Mouse (Mus musculus): ENCODE results near the gene Olfr610.
"Not testable (repeated sequence)": the region's sequence is repeated elsewhere in the genome, so short reads cannot be mapped to it uniquely, and the experiment has no call there.

Olfr610 gene

DNA sequence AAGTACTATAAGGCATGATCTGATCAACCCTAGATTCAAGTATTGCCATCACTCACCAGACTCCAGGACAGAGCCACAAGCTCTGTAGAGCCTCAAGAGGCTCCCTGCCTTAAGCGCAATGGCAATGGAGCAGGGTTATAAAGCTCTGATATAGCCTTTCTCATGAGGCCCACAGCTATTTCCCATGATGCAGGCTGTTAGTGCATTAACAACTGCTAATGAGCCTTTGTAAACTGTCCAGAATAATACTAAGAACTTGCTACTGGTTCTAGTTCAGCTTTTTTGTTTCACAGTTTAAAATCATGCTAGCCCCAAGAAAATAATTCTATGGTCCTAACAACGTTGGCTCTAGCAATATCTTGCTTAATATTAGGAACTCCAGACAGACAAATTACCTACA lies at the start of gene Olfr610:
Gene Olfr610 (minus strand): TSS at position 101 of the 400 bp plus-strand sequence.
- DNase-seq (ENCODE audit: low read depth, low spot score): no peak

DNA sequence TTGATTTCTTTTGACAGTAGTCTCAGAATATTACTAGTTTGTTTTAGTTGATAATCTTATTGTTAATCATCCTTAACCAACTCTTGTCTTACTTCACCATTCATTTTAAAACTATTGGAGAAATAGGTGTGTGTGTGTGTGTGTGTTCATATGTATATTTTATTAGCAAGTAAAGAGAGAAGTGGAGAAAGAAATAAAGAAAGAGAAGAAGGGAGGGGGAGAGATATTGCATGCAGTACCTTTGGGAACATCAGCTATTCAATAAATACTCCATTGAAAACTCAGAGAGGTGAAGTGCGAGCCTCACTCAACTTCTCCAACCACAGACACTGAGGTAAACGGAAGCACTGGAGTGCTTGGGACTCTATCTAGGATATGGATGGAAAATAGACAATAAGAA lies 43.9 kb upstream of the Olfr610 start, which contains the start of gene Olfr615:
Gene Olfr615 (plus strand): TSS at position 301 of the 400 bp plus-strand sequence.
- DNase-seq (ENCODE audit: low read depth, low spot score): no peak

DNA sequence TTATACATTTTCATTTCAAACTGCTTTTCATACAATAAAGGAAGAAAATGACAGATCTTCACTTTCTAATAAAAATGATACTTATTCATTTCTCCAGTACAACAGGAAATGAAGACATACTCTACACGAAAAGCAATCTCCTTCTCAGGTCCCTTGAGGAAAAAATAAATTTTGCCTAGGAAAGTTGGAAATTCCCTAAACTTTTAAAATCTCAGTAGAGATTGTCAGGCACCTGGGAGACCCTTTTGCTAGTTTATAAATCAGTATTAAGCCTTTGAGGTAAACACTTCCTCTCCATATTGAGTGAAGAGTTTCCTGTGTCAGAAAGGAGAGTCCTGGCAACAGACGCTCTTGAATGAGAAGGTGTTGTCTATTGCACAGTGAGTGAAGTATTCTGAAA lies 35.9 kb upstream of the Olfr610 start, which contains the start of gene Olfr613:
Gene Olfr613 (plus strand): TSS at position 301 of the 400 bp plus-strand sequence.
- no peak for DNase-seq (ENCODE audit: low read depth, low spot score)

DNA sequence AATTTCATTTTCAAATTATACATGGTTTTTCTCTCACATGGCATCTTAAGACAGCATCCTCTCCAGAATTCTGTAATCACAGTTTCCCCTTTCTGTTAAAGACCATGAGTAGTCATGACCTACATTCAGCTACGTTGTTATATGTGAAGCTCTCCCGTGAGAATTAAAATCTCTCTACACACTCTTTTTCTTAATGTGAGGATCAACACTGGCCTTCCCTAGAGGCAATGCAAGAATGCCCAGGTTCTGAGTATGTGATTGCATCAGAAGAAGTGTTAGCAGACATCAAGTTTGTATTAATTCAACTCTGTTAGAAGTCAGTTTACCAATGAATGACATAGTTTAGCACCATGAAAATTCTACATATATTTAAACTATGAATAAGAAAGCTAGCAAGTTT lies 30.7 kb upstream of the Olfr610 start, which contains the start of gene Olfr612:
Gene Olfr612 (minus strand): TSS at position 101 of the 400 bp plus-strand sequence.
- DNase-seq (ENCODE audit: low read depth, low spot score): not testable (repeated sequence)

DNA sequence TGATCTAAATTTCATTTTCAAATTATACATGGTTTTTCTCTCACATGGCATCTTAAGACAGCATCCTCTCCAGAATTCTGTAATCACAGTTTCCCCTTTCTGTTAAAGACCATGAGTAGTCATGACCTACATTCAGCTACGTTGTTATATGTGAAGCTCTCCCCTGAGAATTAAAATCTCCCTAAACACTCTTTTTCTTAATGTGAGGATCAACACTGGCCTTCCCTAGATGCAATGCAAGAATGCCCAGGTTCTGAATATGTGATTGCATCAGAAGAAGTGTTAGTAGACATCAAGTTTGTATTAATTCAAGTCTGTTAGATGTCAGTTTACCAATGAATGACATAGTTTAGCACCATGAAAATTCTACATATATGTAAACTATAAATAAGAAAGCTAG lies 8.8 kb upstream of the Olfr610 start, which contains the start of gene Olfr611:
Gene Olfr611 (minus strand): TSS at position 101 of the 400 bp plus-strand sequence.
- not testable (repeated sequence) for DNase-seq (ENCODE audit: low read depth, low spot score)

DNA sequence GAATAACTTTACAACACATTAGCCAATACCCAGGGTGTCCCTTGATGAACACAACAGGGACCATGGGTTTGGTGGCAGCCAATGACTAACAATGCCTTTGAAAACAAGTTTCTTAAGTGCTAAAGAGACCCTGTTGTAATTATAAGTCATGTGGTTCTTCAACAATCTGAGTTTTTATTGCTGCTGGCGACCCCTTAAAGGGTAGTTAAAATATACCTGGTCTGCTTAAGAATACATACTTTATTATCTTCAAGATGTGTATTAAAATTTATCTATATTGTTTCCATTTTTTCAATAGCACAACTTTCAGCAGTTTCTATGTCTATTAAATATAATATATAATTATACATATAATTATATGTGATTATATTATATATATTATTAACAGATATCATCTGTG lies 14.0 kb downstream of the Olfr610 start, which contains the start of gene Olfr609:
Gene Olfr609 (minus strand): TSS at position 101 of the 400 bp plus-strand sequence.
- DNase-seq (ENCODE audit: low read depth, low spot score): no peak

DNA sequence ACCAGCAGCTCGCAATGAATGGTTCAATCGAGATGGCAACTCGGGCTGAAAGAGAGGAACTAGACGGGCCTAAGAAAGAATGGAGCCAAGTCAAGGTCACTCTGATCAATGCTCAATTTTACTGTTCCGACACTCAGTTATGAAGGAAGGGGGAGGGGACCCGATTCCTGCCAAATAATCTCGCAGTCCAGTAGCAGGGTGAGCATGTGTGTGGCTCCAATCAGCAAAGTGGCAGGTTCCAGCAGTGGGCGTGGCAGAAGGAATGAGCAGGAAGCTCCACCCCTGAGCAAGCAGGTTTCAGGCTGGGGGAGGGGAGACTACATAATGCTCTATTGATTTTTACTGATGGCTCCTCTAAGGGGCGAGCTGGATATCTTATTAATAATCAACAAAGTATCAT lies 34.8 kb downstream of the Olfr610 start:
- not testable (repeated sequence) for DNase-seq (ENCODE audit: low read depth, low spot score)

DNA sequence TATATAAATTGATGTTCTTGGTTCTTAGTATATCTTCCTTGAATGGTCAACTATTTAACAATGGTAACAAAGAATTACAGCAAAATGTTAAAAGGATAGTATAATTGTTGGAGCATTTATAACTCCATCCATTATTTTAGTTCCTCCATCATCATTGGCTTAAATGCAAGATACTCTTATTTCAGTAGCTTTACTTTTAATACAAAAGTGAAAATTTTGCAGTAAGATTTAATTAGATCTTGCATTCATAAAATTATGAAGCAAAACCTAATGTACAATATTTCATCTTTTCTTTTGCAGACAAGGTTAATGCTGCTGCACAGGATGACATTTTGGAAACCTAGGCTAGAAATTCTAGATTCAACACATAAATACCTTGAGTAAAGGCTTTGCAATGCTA lies 42.3 kb downstream of the Olfr610 start, which contains the start of gene Olfr608:
Gene Olfr608 (plus strand): TSS at position 301 of the 400 bp plus-strand sequence.
- DNase-seq (ENCODE audit: low read depth, low spot score): no peak

DNA sequence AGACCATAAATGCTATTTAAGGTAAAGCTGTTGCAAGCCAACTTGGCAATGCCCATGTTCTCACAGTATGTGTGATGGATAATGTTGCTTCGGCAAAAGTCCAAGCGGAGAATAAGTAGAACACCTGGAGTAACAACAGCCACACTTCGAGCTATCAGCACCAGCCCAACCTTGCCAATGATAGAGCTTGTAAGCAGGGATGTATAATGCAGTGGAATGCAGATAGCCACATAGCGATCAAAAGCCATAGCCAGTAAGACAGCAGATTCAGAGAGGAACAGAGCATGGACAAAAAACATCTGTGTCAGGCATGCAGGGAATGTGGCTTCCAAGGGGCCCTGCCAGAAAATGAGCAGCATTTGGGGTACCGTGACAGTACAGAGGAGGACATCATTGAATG lies 51.3 kb downstream of the Olfr610 start:
- DNase-seq (ENCODE audit: low read depth, low spot score): no peak
